Mouse (Mus musculus) kidney, adult 2 months (tissue): ENCODE measurements at regions not wholly inside any gene's neighbourhood (a gene's known extent, or its start where the extent isn't known, plus 50 kb on each side); places are given as distances from the start of the nearest gene placed in this dataset.

Experiments used
- CTCF ChIP-seq: fragments of 200-500 bp; conservative IDR thresholded peaks from 2 replicates; pipeline ENCODE4 v1.5.1; 2011; ENCODE audit warnings: low read depth, mild to moderate bottlenecking, control low read depth, low read length, moderate library complexity, mixed read lengths; ENCODE audit not compliant: insufficient read depth, insufficient read length
- POLR2A ChIP-seq: fragments of 200-500 bp; IDR thresholded peaks from one replicate; pipeline ENCODE4 v1.6.1; 2011; ENCODE audit warnings: low read depth, low read length, control low read depth

DNA sequence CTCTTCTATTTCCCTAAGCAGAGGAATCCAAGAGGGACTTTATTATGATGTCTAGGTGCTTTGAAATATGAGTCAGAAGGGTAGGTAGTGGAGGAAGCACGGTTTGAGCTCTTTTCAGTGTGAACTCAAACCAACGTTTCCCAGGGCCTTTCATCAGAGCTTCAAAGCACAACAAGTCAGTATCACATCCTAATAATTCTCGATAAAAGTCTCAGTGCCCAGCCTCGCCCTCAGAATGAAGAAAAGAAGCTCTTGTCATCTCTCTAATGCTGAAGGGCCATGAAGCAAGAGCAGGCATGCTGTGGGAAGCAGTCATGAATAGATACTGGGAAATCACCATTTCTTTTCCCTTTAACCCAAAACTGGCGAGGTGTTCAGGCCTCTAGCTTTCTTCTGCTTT, 440.0 kb upstream of the Sphkap start:
- no peak for TF ChIP-seq CTCF
- TF ChIP-seq POLR2A, result no peak
